Mouse (Mus musculus): ENCODE measurements around the gene Phldb2. TPM values are rescaled to one million over a fixed set of nuclear protein-coding genes. Genes with fewer than 3 reads are reported as not detected.
A peak's percentile ranks its signal among the peaks of the same experiment; 100 is the strongest.

Gene Phldb2
- total and polyA plus RNA-seq, 2 experiments from 2014 or later = 4.2 to 25.2 TPM

GRCm38 (mm10) chr16:45742615-45743476, 210.6 kb downstream of the Phldb2 start, which contains the start of gene Abhd10:
Gene Abhd10, minus strand, starts transcription at chr16:45742955.
- no peak for TF ChIP-seq CTCF (IDR thresholded peaks at IDR 0.05; ENCODE audit: low read depth)
- Histone ChIP-seq H3K4me1 (ENCODE audit: insufficient read depth) (no peaks in the 10 kb centered on the region), H3K27me3 (ENCODE audit: insufficient read depth, low read length) (no peaks in the 10 kb centered on the region), H3K36me3 (ENCODE audit: insufficient read depth) (no peaks in the 10 kb centered on the region), H3K4me2 (ENCODE audit: low read depth) (peak within 1 kb of the TSS; percentile 55), H3K27ac (ENCODE audit: low read depth, low read length) (peak within 1 kb of the TSS; percentile 94), H3K4me3 (ENCODE audit: low read depth, low read length) (peak within 1 kb of the TSS; percentile 82), H3K9me3 (ENCODE audit: low read length) (no peaks in the 10 kb centered on the region), H3K9ac (peak within 1 kb of the TSS; percentile 96)
- ATAC-seq = peak; percentile 98
- peak; percentile 98 for DNase-seq
- WGBS = under 1% methylated on average over 51 of the region's 51 CpGs

GRCm38 (mm10) chr16:45737880-45738279, 215.5 kb downstream of the Phldb2 start:
- no peak overlapping the region for H3K9ac ChIP-seq
- no peak overlapping the region for H3K27ac ChIP-seq (ENCODE audit: low read depth, low read length)
- H3K4me2 ChIP-seq (ENCODE audit: low read depth) = no peak overlapping the region
- H3K4me3 ChIP-seq (ENCODE audit: low read depth, low read length) = no peak overlapping the region
- H3K36me3 ChIP-seq (ENCODE audit: insufficient read depth) = peaks cover 28% of the 10 kb centered on the region
- no peaks in the 10 kb centered on the region for H3K9me3 ChIP-seq (ENCODE audit: low read length)
- no peak for DNase-seq
- TF ChIP-seq CTCF (IDR thresholded peaks at IDR 0.05; ENCODE audit: low read depth) = no peak
- no peaks in the 10 kb centered on the region for H3K27me3 ChIP-seq (ENCODE audit: insufficient read depth, low read length)
- ATAC-seq = no peak
- H3K4me1 ChIP-seq (ENCODE audit: insufficient read depth) = no peaks in the 10 kb centered on the region
- WGBS = 94% methylated on average over 8 of the region's 8 CpGs

DNA sequence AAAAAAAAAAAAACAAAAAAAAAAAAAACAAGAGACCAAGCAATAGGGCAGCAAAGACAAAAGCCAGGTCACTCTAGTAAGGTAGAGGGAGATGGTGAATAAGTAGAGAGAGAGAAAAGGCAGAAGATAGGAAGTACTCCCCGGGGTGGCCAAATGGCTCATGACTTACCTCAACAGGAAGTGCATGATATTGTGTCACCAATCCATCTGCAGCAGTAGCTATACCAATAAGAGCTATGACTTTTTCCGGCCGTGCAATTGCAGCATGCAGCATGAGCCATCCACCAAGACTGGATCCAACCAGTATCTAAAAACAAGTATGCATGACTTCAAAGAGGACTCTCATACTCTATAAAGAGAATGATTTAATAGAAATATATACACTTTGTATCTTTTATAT, 216.7 kb downstream of the Phldb2 start:
- H3K4me1 ChIP-seq (ENCODE audit: insufficient read depth) = no peaks in the 10 kb centered on the region
- H3K9me3 ChIP-seq (ENCODE audit: low read length) = no peaks in the 10 kb centered on the region
- no peak for TF ChIP-seq CTCF (IDR thresholded peaks at IDR 0.05; ENCODE audit: low read depth)
- H3K27ac ChIP-seq (ENCODE audit: low read depth, low read length) = no peak overlapping the region
- H3K27me3 ChIP-seq (ENCODE audit: insufficient read depth, low read length) = no peaks in the 10 kb centered on the region
- H3K9ac ChIP-seq = no peak overlapping the region
- no peak overlapping the region for H3K4me2 ChIP-seq (ENCODE audit: low read depth)
- H3K36me3 ChIP-seq (ENCODE audit: insufficient read depth) = peaks cover 35% of the 10 kb centered on the region
- DNase-seq = no peak
- no peak overlapping the region for H3K4me3 ChIP-seq (ENCODE audit: low read depth, low read length)
- 95% methylated on average over 3 of the region's 3 CpGs for WGBS
- ATAC-seq = no peak

GRCm38 (mm10) chr16:45729163-45729562, 224.2 kb downstream of the Phldb2 start:
- no peaks in the 10 kb centered on the region; the same call in 1 of the 2 replicates for H3K4me1 ChIP-seq (ENCODE audit: insufficient read depth)
- 85% methylated on average over 5 of the region's 5 CpGs for WGBS
- DNase-seq = no peak
- TF ChIP-seq CTCF (IDR thresholded peaks at IDR 0.05; ENCODE audit: low read depth) = no peak
- H3K9ac ChIP-seq = no peak overlapping the region
- H3K4me2 ChIP-seq (ENCODE audit: low read depth) = no peak overlapping the region
- H3K27me3 ChIP-seq (ENCODE audit: insufficient read depth, low read length) = no peaks in the 10 kb centered on the region
- H3K36me3 ChIP-seq (ENCODE audit: insufficient read depth) = peaks cover 31% of the 10 kb centered on the region
- no peaks in the 10 kb centered on the region for H3K9me3 ChIP-seq (ENCODE audit: low read length)
- no peak overlapping the region for H3K4me3 ChIP-seq (ENCODE audit: low read depth, low read length)
- no peak for ATAC-seq
- no peak overlapping the region for H3K27ac ChIP-seq (ENCODE audit: low read depth, low read length)

DNA sequence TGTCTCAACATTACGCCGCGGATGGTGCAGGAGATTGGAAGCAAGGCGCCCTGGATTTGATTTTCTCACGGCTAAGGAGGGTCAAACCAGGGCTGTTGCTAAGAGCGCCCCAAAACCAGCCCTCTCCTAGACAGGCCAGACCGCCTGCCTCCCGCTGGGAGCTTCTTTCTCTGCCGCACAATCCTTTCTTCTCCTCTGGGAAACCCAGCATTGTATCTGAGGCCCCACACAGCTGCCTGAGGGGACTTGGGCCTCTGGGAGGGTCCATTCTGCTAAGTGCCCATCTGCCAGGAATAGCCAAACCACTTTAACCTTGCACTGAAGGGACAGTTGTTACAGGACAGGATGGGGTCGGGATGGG, 228.7 kb downstream of the Phldb2 start:
- peak overlapping the region; percentile 98 for H3K27ac ChIP-seq (ENCODE audit: low read depth, low read length)
- no peaks in the 10 kb centered on the region for H3K9me3 ChIP-seq (ENCODE audit: low read length)
- peak overlapping the region; percentile 55 for H3K4me3 ChIP-seq (ENCODE audit: low read depth, low read length)
- H3K4me2 ChIP-seq (ENCODE audit: low read depth) = peak overlapping the region; percentile 60
- ATAC-seq (peak; percentile 72), DNase-seq (no peak)
- peak overlapping the region; percentile 87 for H3K9ac ChIP-seq
- peaks cover 17% of the 10 kb centered on the region for H3K4me1 ChIP-seq (ENCODE audit: insufficient read depth)
- WGBS = 0% methylated on average over 10 of the region's 10 CpGs
- TF ChIP-seq CTCF (IDR thresholded peaks at IDR 0.05; ENCODE audit: low read depth) = no peak
- peaks cover 10% of the 10 kb centered on the region for H3K36me3 ChIP-seq (ENCODE audit: insufficient read depth)
- H3K27me3 ChIP-seq (ENCODE audit: insufficient read depth, low read length) = no peaks in the 10 kb centered on the region

DNA sequence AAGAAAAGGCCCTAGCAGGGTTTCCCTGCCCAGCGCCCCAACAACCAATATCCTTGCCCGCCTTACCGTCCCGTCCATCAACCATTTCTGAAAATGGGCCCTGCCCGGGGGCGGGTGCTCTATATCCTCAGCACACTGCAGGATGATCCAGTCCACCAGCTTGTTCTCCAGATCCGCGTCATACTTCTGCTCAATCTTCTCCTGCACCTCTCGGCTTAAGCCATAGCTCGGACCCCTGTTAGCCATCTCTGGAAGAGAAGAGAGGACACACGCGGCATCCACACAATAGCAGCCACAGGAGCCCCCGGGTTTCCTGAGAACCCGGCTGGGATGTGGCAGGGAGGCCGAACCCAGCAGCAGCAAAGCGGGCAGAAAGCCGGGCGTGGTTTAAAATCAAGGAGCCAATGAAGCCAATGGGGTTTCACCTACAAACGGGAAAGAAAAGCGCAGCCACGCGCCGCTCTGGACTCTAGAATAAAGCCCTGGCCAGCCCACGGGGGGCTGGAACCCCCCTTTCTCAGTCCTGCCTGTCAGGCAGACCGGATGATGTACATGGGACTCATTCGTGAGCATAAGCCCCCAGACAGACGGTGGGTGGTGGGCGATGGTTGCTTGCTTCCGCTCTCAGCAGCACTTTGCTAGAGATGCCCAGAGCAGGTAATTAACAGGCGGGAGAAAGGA, 229.2 kb downstream of the Phldb2 start, which contains the start of gene Tagln3:
Gene Tagln3 (minus strand): TSS at position 548 of the 681 bp plus-strand sequence.
- H3K27me3 ChIP-seq (ENCODE audit: insufficient read depth, low read length) = no peaks in the 10 kb centered on the region
- peak within 1 kb of the TSS; percentile 55 for H3K4me3 ChIP-seq (ENCODE audit: low read depth, low read length)
- H3K4me1 ChIP-seq (ENCODE audit: insufficient read depth) = peaks cover 17% of the 10 kb centered on the region
- H3K9ac ChIP-seq = peak within 1 kb of the TSS; percentile 87
- TF ChIP-seq CTCF (IDR thresholded peaks at IDR 0.05; ENCODE audit: low read depth) = no peak
- ATAC-seq (peak; percentile 87), DNase-seq (peak; percentile 87)
- H3K36me3 ChIP-seq (ENCODE audit: insufficient read depth) = peaks cover 15% of the 10 kb centered on the region
- WGBS = under 1% methylated on average over 30 of the region's 30 CpGs
- peak within 1 kb of the TSS; percentile 98 for H3K27ac ChIP-seq (ENCODE audit: low read depth, low read length)
- peak within 1 kb of the TSS; percentile 60 for H3K4me2 ChIP-seq (ENCODE audit: low read depth)
- H3K9me3 ChIP-seq (ENCODE audit: low read length) = no peaks in the 10 kb centered on the region
